Mouse (Mus musculus) embryo, embryonic 10 days (tissue): ENCODE results near the gene Spaar.
"Not testable (repeated sequence)": the region's sequence is repeated elsewhere in the genome, so short reads cannot be mapped to it uniquely, and the experiment has no call there.

ENCODE experiments used
- DNase-seq: peaks from one replicate; pipeline ENCODE4 v3.0.0-alpha.2; 2015; ENCODE audit warnings: low spot score

The Spaar gene

GRCm38 (mm10) chr4:43728576-43728954, 1.3 kb upstream of the Spaar start:
- DNase-seq = no peak

DNA sequence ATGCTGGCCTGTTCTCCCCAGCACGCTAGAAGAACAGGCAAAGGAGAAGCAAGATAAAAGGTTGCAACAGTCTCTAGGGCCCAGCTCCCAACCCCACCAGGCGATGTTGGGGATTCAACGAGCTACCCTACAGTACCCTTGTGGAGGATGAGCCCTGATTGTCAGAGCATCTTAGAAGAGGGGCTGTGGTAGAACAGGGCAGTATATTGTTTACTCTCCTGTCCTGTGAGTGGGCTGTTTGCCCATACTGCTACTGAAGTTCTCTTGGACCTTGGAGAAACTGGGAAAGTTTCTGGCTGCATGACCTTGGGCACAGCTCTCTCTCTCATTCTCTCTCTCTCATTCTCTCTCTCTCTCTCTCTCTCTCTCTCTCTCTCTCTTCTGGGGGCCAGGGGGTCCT, 708 bp upstream of the Spaar start:
- DNase-seq = no peak

DNA sequence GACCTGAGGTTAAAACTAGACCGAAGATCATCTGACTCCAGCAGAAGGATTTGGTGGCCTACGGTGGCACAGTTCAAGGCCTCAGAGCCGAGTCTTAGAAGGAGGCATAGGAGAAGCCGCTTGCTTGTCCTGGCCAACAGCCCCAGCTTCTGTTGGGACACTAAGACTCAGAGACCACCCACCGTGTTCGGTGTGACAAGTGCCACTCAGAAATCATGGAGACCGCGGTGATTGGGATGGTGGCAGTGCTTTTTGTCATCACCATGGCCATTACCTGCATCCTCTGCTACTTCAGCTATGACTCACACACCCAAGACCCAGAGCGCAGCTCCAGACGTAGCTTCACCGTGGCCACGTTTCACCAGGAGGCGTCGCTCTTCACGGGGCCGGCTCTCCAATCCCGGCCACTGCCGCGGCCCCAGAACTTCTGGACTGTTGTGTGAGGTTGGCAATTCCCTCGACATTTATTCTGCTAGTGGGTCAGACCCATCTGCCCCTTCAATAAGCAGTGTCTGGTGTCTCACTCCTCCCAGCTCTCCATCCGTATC, 990 bp downstream of the Spaar start:
- peak; percentile 15 for DNase-seq

DNA sequence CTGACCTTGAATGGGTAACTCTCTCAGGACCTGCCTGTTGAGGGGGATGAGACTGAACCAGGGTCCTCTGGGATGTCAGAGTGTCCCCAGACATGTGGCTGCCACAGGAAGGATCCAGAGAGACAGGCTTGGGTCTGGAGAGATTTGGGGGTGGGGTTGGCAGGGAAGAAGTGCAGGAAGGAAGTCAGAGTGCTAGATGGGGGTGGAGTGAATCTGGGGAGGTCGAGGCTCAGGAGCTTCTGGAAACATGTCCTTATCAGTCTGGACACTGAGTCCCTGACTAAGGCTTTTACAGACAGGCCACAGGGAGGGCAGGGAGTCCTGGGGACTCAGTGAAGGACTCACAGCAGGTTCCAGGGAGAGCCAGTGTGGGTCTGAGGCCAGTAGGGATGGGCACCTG, 2.3 kb downstream of the Spaar start:
- DNase-seq = no peak

DNA sequence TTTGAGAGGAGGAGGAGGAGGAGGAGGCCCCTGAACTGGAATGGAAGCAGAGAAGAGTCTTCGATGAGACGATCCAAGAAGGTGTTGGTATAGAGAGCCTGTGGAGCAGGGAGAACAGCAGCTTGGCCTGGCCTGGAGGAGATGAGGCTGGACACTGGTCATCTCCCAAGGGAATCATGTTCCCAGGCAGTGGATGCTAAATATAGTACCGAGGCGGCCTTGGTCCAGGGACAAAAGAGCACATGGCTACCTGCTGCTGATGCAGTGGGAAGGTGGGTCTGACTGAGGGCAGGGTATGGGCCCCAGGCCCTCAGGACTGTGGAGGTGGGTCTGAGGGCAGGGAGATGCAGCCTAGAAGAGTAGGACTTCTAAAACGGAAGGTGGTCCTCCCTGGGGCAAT, 3.4 kb downstream of the Spaar start:
- DNase-seq = no peak

DNA sequence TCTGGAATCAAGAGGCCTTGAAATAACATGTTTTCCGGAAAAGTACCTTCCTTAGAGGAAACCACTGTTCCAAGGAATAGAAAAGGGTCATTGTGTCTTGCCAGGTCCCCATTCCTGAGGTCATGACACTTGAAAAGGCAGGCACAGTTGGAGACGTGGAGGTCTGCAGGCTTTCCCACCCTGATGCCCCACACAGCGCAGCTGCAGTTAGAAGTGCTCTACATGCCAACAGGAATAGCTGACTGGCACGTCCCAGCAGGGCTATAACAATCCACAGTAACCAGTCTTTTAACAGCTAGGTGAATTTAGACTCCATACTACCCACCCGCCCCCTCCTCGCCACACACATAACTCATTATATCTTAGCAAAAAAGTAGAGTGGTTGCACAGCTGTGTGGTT, 7.3 kb downstream of the Spaar start:
- DNase-seq = no peak

DNA sequence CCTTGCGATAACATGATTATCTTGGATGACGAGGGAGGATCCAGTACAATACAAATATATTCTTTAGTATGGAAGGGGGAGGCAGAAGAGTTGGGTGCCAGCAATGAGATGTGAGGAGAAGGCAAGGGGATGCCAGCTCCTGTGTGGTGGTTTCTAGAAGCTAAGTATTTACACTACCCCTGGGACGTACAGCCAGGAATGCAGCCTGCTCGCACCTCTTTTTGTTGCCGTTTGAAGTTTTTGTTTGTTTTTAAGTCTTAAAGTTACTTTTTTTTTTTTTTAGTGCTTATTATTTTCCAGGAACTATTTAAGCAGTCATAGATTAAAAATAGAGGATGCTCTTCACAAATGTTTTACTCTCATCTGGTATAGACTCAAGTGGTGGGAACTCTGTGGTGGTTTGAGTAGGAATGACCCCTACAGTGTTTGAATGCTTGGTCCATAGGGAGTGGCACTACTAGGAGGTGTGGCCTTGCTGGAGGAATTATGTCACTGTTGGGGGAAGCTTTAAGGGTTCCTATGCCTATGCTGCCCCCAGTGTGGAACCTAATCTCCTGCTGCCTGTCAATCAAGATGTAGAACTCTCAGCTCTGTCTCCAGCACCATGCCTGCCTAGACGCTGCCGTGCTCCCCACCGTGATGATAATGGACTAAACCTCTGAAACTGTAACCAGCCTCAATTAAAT, 9.3 kb downstream of the Spaar start:
- no peak for DNase-seq

GRCm38 (mm10) chr4:43741526-43741925, 11.7 kb downstream of the Spaar start:
- DNase-seq = no peak

DNA sequence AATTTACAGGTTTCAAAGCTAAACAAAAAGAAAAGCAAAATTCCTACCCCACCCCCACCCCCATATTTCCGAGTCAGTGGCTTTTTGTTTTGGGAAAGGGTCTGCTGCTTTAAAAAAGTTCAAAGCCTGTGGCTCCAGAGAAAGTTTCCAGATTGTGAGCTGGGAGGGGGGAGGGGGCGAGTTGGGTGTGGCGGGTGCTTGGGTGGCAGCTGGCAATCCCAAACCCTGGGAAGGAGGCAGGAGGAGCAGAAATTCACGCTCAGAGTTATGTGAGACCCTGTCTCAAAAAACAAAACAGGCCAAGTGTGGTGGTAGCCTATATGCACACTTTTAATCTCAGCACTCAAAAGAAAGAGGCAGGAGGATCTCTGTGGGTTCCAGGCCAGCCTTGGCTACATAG, 12.8 kb downstream of the Spaar start:
- DNase-seq = no peak

DNA sequence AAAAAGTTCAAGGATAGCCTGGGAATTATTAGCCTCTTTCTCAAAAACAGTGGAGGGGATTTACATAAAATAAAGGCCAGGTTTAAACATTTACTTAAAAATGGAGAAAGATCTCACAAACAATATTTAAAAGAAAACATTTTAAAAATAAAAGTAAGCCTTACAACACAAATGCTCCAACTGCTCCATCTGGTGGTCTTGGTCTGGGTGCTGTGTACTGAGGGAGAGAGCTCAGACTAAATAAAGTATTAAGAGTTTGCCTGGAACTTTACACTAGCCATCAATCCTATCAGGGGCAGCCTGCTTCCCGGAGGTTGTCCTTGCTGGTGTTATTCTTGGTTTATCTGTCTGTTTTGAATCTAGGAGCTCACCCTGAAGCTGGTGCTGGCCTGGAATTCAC, 13.3 kb downstream of the Spaar start:
- DNase-seq = no peak

DNA sequence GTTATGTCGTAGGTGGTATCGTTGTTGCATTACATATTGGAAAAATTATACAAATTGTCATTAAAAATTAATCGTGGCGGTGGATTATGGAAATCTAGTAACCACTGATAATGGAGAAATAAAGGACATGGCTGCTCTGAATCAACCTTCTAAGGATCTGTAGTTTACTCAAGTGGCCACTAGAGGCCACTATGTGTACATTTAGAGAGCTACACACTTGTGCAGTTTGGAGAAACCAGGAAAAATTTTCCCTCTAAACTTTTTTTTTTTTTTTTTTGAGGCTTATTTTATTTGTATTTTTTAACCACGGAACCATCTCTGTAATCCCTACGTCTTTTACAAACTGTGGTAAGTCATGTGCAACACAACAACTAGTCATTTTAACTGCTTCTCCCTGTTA, 15.4 kb downstream of the Spaar start:
- DNase-seq = peak; percentile 63

GRCm38 (mm10) chr4:43757213-43757612, 27.4 kb downstream of the Spaar start:
- no peak for DNase-seq

- no peak for DNase-seq
Measured at GRCm38 (mm10) chr4:43759571-43760418, 30.0 kb downstream of the Spaar start.

- peak; percentile 37 for DNase-seq
Measured at GRCm38 (mm10) chr4:43760460-43760859, 30.6 kb downstream of the Spaar start.

DNA sequence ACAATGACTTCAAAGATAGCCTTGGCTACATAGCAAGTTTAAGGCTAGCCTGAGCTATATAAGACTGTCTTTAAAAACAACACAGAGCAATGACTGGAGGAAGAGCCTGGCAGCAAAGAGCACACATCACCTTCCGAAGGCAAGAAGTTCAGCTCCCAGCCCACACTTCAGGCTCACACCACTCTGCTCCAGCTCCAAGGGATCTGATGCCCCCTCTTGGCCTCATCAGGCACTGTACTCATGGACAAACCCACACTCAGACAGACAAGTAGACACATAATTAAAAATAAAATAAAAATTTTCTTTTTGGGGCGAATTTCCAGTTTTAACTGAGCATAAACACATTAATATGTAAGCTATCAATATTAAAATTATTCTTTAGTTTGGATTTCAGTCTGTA, 31.5 kb downstream of the Spaar start:
- no peak for DNase-seq

DNA sequence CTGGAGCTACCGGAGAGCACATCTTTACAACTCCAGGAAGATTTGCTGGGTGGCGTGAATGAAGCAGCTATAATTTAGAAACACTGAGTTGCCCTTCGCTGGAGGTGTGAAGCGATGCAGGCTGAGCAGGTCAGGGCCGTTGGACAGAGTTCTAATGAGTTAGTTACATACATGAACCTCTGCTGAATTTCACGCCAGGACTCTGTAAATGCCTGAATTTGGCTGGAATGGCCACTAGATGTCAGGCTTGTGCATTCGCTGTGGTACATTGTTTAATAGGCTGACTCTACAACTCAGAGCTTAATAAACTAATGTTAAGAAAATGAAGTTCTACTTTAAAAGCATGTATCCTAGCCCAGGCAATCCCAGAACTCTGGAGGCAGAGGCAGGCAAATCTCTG, 33.6 kb downstream of the Spaar start:
- DNase-seq = peak; percentile 82

GRCm38 (mm10) chr4:43768341-43768740, 38.5 kb downstream of the Spaar start:
- DNase-seq = no peak

GRCm38 (mm10) chr4:43769374-43769773, 39.5 kb downstream of the Spaar start:
- no peak for DNase-seq

DNA sequence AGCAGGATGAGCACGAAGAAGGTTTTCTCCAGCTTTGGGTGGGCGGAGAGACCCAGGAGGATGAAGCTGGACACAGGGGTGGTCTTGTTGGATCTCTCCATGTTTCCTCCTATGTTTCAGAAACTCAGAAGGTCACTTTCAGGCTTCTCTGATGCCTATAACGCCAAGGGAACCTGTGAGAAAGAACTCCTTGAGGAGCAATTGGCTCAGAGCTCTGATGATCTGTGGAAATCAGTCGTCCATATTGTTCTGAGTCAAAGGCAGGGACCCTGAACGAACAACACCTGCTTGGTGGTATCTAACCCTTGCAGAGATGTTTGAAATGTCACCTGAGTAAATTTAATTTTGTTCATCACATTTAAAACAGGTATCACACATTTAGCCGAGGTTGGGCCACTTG, 41.1 kb downstream of the Spaar start, which contains the start of gene Olfr159:
Gene Olfr159, minus strand, starts transcription at position 101 of the 400 bp plus-strand sequence.
- DNase-seq = no peak

DNA sequence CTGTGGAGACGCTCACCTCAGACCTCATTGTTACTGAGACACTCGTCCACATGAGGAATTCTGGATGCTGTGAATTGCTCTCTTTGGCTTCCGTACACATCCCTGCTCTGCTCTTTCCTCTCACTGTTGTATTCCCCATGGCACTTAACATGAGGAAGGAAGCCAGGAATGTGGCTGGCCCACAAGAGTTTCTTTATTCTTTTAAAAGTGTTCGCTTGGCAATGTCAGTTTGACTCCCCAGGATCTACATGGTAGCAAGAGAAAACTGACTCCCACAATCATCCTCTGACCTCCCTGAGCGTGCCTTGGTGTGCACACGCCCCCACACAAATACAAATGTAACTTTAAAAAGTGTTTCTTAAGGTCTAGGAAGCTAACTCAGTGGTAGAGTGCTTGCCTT, 41.8 kb downstream of the Spaar start:
- DNase-seq = no peak

GRCm38 (mm10) chr4:43772304-43772703, 42.5 kb downstream of the Spaar start:
- DNase-seq = no peak

DNA sequence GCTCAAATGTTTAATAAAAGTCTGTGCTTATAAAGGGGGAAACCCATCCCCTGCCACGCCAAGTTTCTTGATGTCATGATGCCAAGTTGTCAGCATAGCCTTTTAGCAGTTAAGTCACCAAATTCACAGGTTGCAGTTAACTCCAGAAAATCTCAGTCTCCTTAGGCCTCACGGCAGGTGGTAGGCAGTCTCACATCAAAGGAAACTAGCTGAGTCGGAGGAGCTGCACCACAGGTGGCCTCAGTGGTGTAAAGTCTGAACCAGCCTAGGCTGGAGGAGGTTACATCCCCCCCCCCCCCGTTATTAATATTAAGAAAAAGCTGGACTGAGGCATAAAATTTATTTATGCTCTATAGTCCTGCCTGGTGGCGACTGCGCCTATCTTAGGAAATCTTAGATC, 65.5 kb downstream of the Spaar start:
- DNase-seq = no peak

- DNase-seq = not testable (repeated sequence)
Measured at GRCm38 (mm10) chr4:43795844-43796243, 66.0 kb downstream of the Spaar start.
